Mouse (Mus musculus): ENCODE measurements around the gene Gm42420. TPM values are rescaled to one million over a fixed set of nuclear protein-coding genes. Genes with fewer than 3 reads are reported as not detected.

Gm42420 gene
- polyA plus RNA-seq, 1 experiment from 2014 or later: 1.4 TPM

DNA sequence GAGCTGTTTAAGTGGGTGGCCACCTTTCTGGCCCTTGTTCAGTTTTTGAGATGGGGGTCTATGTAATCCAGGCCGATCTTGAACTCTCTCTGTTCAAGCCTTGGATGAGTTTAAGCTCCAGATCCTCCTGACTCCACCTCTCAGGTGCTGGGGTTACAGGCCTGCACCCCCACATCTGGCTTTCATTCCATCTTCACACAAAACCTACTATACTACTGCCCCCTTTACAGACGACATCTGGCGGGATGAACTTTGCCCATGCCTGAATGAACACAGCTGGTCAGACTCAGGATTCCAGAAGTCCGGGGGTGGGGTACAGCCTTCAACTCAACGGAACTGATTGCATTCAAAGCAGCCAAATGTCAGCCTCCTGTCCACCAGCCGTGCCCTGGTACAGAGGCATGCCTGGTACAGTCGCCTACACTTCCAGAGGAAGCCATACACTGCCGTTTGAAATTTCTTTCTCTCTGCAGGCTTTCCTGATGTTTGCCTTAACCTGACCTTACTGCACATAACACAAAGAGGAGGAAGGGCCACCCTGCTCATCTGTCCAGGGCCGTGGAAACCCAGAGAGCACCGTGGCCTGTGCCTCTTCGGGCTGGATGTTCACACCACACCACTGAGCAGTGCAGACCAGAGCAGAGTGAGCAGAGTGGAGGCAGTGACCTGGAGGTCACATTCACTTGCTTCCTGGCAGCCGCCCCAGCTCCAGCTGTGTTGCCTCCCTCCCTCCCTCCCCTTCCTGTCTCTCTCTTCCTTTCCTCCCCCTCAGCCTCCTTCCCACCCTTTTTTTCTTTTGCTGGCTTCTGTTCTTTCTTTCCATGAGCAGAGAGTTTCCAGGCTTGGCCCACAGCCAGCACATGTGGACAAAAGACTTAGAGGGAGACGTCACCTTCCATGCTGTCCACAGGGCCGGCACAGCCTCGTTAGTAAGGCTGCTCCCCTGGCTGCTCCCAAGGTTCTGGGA is 42.6 kb upstream of the Gm42420 start:
- H3K27ac ChIP-seq (replicated peaks): peak overlapping the region; percentile 76
- no peaks in the 10 kb centered on the region for H3K9me3 ChIP-seq (ENCODE audit: control insufficient read depth, low read length)
- peak; percentile 78 for DNase-seq (ENCODE audit: low spot score)
- 13% methylated on average over 15 of the region's 15 CpGs for WGBS
- TF ChIP-seq EP300 (optimal IDR thresholded peaks at IDR 0.05) (no peak), CTCF (IDR thresholded peaks at IDR 0.05; ENCODE audit: low read depth) (no peak)
- no peaks in the 10 kb centered on the region for H3K27me3 ChIP-seq (ENCODE audit: control insufficient read depth, insufficient read depth, low read length)
- peaks cover 17% of the 10 kb centered on the region for H3K4me1 ChIP-seq (replicated peaks; ENCODE audit: control insufficient read depth, insufficient read depth)
- peak overlapping the region; percentile 20; the same call in 1 of the 2 replicates for H3K4me2 ChIP-seq (replicated peaks; ENCODE audit: low read depth)
- H3K4me3 ChIP-seq (ENCODE audit: low read depth, low read length): no peak overlapping the region
- peak; percentile 88 for ATAC-seq (ENCODE audit: low FRiP score, low TSS enrichment)
- no peak overlapping the region for H3K9ac ChIP-seq (ENCODE audit: low read length)
- no peaks in the 10 kb centered on the region for H3K36me3 ChIP-seq (ENCODE audit: control insufficient read depth, insufficient read depth, low read length)

DNA sequence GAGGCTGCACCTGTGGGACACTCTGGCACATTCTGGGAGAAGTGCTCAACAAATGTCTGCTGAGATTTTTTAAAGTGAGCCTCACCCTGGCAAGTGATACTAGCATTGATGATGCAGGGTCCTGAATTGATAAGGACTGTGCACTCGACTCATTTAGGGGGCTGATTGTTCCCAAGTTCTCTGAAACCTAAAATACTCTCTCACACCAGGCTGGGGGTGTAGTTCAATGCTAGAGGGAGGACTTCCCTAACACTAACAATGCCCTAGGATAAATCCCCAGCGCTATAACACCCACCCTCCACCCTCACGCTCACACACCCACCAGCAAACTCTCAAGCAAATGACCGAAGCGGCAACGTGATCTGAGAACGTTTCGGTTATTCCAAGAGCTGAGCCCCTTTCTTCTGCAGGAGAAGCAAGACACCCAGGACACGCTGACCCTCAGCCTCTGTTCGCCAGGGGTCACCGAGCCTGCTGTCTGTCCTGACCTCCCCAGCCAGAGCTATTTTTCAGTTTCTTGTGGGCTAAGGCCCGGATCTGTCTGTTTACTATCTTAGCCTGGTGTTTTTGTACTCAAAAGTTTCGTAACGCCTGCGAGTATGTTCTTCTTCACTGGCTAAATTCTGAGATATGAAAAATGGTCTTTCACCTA is 41.7 kb upstream of the Gm42420 start:
- 54% methylated on average over 15 of the region's 15 CpGs for WGBS
- Histone ChIP-seq H3K4me1 (replicated peaks; ENCODE audit: control insufficient read depth, insufficient read depth) (peaks cover 17% of the 10 kb centered on the region), H3K9ac (ENCODE audit: low read length) (0 out of 2 replicates have a peak overlapping the region, but pooled peaks have one; percentile 27), H3K27me3 (ENCODE audit: control insufficient read depth, insufficient read depth, low read length) (no peaks in the 10 kb centered on the region), H3K9me3 (ENCODE audit: control insufficient read depth, low read length) (no peaks in the 10 kb centered on the region), H3K4me3 (ENCODE audit: low read depth, low read length) (no peak overlapping the region), H3K4me2 (replicated peaks; ENCODE audit: low read depth) (no peak overlapping the region; the same call in 1 of the 2 replicates), H3K36me3 (ENCODE audit: control insufficient read depth, insufficient read depth, low read length) (no peaks in the 10 kb centered on the region), H3K27ac (replicated peaks) (peak overlapping the region; percentile 76)
- no peak for ATAC-seq (ENCODE audit: low FRiP score, low TSS enrichment)
- DNase-seq (ENCODE audit: low spot score): no peak
- TF ChIP-seq EP300 (optimal IDR thresholded peaks at IDR 0.05) (no peak), CTCF (IDR thresholded peaks at IDR 0.05; ENCODE audit: low read depth) (no peak)

DNA sequence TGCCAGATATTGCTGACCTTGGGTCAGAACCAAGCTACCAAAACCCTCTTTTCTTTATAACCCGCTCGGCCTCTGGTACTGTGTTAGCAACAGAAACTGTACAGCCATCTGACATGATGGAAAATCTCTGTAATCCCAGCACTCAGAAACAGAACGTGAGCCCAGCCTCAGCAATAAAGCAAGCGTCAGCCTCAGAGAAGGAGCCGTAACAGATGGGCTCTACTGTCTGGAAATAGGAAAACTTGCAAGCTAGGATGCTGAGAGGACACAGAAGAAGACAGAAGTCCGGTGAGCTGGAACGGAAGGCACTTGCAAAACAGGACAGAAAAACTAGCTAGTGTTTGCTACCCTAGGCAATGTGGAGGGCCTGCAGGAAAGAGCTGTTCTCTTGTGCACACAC is 40.1 kb upstream of the Gm42420 start:
- ATAC-seq (ENCODE audit: low FRiP score, low TSS enrichment) (no peak), DNase-seq (ENCODE audit: low spot score) (no peak)
- H3K9me3 ChIP-seq (ENCODE audit: control insufficient read depth, low read length): no peaks in the 10 kb centered on the region
- no peaks in the 10 kb centered on the region for H3K27me3 ChIP-seq (ENCODE audit: control insufficient read depth, insufficient read depth, low read length)
- H3K9ac ChIP-seq (ENCODE audit: low read length): no peak overlapping the region
- H3K36me3 ChIP-seq (ENCODE audit: control insufficient read depth, insufficient read depth, low read length): no peaks in the 10 kb centered on the region
- no peak overlapping the region for H3K4me3 ChIP-seq (ENCODE audit: low read depth, low read length)
- TF ChIP-seq EP300 (optimal IDR thresholded peaks at IDR 0.05) (no peak), CTCF (IDR thresholded peaks at IDR 0.05; ENCODE audit: low read depth) (no peak)
- H3K27ac ChIP-seq (replicated peaks): no peak overlapping the region
- peaks cover 11% of the 10 kb centered on the region for H3K4me1 ChIP-seq (replicated peaks; ENCODE audit: control insufficient read depth, insufficient read depth)
- WGBS: 75% methylated on average over 7 of the region's 7 CpGs
- no peak overlapping the region for H3K4me2 ChIP-seq (replicated peaks; ENCODE audit: low read depth)

DNA sequence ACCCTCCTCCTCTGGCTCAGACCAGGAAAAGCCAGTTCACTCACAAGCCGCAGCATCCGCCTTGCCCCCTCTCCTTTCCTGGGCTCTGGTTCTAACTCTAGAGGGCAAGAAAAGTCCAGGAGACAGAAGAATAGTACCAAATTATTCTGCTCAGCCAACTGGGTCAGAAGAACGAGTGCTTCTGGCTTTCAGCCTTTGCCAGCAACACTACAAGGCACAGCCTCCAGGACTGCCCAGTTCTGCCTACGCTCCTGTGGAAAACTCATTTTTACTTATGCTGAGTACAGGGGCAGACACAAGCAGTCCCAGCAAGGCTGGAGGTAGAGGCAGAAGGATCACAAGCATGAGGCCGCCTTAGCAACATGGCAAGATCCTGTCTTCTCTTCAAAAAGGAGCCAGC is 37.5 kb upstream of the Gm42420 start:
- peaks cover 4% of the 10 kb centered on the region for H3K4me1 ChIP-seq (replicated peaks; ENCODE audit: control insufficient read depth, insufficient read depth)
- H3K27ac ChIP-seq (replicated peaks): no peak overlapping the region
- ATAC-seq (ENCODE audit: low FRiP score, low TSS enrichment): no peak
- H3K9ac ChIP-seq (ENCODE audit: low read length): no peak overlapping the region
- no peaks in the 10 kb centered on the region for H3K9me3 ChIP-seq (ENCODE audit: control insufficient read depth, low read length)
- WGBS: 68% methylated on average over 5 of the region's 5 CpGs
- no peaks in the 10 kb centered on the region for H3K27me3 ChIP-seq (ENCODE audit: control insufficient read depth, insufficient read depth, low read length)
- TF ChIP-seq EP300 (optimal IDR thresholded peaks at IDR 0.05): no peak
- no peak for TF ChIP-seq CTCF (IDR thresholded peaks at IDR 0.05; ENCODE audit: low read depth)
- H3K4me3 ChIP-seq (ENCODE audit: low read depth, low read length): no peak overlapping the region
- H3K4me2 ChIP-seq (replicated peaks; ENCODE audit: low read depth): no peak overlapping the region
- H3K36me3 ChIP-seq (ENCODE audit: control insufficient read depth, insufficient read depth, low read length): no peaks in the 10 kb centered on the region
- no peak for DNase-seq (ENCODE audit: low spot score)

DNA sequence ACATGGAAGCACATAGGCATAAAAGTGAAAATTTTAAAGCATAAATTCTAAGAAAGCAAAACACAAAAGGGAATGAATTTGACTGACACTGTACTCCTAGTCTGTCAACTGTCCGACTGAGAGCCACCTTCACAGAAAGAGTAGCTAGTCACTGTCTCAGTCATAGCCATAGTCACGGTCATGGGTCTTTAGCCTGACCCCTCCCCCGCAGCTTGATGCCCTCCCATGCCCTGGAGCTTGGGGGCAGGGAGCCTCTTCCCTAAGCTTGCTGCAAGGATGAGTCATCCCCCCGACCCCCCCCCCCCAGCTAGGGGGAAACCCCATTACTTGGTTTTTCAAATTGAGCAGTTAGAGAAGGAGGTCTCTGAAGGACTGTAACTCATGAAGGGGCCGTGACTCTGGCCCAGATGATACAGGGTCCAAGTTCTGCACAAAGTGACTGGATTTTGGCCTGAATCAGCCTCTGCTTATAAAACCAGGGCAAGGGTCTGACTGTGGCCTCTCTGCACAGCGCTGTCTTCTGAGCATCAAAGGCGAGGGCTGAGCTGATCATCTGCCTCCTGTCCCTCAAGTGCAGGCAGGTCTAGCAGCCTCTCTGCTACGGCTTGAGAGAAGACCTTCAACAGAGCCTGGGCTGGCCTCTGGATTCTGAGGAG is 33.4 kb upstream of the Gm42420 start:
- Histone ChIP-seq H3K4me2 (replicated peaks; ENCODE audit: low read depth) (no peak overlapping the region), H3K4me1 (replicated peaks; ENCODE audit: control insufficient read depth, insufficient read depth) (no peaks in the 10 kb centered on the region), H3K4me3 (ENCODE audit: low read depth, low read length) (no peak overlapping the region), H3K27me3 (ENCODE audit: control insufficient read depth, insufficient read depth, low read length) (no peaks in the 10 kb centered on the region), H3K9me3 (ENCODE audit: control insufficient read depth, low read length) (no peaks in the 10 kb centered on the region), H3K36me3 (ENCODE audit: control insufficient read depth, insufficient read depth, low read length) (no peaks in the 10 kb centered on the region), H3K9ac (ENCODE audit: low read length) (no peak overlapping the region), H3K27ac (replicated peaks) (0 out of 2 replicates have a peak overlapping the region, but pooled peaks have one; percentile 0)
- 67% methylated on average over 8 of the region's 8 CpGs for WGBS
- no peak for TF ChIP-seq CTCF (IDR thresholded peaks at IDR 0.05; ENCODE audit: low read depth)
- no peak for TF ChIP-seq EP300 (optimal IDR thresholded peaks at IDR 0.05)
- ATAC-seq (ENCODE audit: low FRiP score, low TSS enrichment): peak; percentile 22; the same call in 1 of the 2 replicates
- no peak for DNase-seq (ENCODE audit: low spot score)
